Mouse (Mus musculus): ENCODE results near the gene Sertad1. TPM values are rescaled to one million over a fixed set of nuclear protein-coding genes. Genes with fewer than 3 reads are reported as not detected.
A peak's percentile ranks its signal among the peaks of the same experiment; 100 is the strongest.

Gene Sertad1
- total and polyA plus RNA-seq, 3 experiments: 18.5 to 62.3 (median 56.9) TPM

DNA sequence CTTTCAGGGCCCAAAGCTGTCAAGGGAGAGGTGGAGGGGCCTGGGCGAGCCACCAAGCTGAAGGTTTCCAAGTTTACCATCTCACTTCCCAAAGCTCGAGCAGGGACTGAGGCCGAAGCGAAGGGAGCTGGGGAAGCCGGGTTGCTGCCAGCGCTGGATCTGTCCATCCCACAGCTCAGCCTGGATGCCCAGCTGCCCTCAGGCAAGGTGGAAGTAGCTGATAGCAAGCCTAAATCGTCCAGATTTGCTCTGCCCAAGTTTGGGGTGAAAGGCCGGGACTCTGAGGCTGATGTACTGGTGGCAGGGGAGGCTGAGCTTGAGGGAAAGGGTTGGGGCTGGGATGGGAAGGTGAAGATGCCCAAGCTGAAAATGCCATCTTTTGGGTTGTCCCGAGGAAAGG, 31.6 kb downstream of the Sertad1 start:
- Histone ChIP-seq H3K9me3 (replicated peaks) (peaks cover 6% of the 10 kb centered on the region), H3K36me3 (replicated peaks) (peaks cover 25% of the 10 kb centered on the region), H3K4me1 (ENCODE audit: insufficient read depth, low read depth, low read length) (no peaks in the 10 kb centered on the region; the same call in 1 of the 2 replicates), H3K4me3 (ENCODE audit: low read depth, low read length) (no peak overlapping the region), H3K27me3 (ENCODE audit: insufficient read depth, low read length) (peaks cover 8% of the 10 kb centered on the region; the same call in 1 of the 2 replicates)
- TF ChIP-seq CTCF (IDR thresholded peaks at IDR 0.05; ENCODE audit: low read depth, low read length) (no peak), GATA1 (IDR thresholded peaks at IDR 0.05; ENCODE audit: borderline replicate concordance, low read length) (no peak), POLR2AphosphoS5 (IDR thresholded peaks at IDR 0.05; ENCODE audit: insufficient replicate concordance, low read depth, low read length) (no peak), GATA2 (IDR thresholded peaks at IDR 0.05; ENCODE audit: borderline replicate concordance, low read depth, low read length) (no peak)
- ATAC-seq (ENCODE audit: extremely low read depth, insufficient number of reproducible peaks, low FRiP score, poor library complexity, severe bottlenecking) (no peak), DNase-seq (ENCODE audit: low spot score) (no peak)

- Histone ChIP-seq H3K9me3 (replicated peaks) (peaks cover 6% of the 10 kb centered on the region), H3K4me1 (ENCODE audit: insufficient read depth, low read depth, low read length) (no peaks in the 10 kb centered on the region; the same call in 1 of the 2 replicates), H3K4me3 (ENCODE audit: low read depth, low read length) (no peak overlapping the region), H3K36me3 (replicated peaks) (peaks cover 23% of the 10 kb centered on the region), H3K27me3 (ENCODE audit: insufficient read depth, low read length) (peaks cover 15% of the 10 kb centered on the region)
- TF ChIP-seq TAL1 (conservative IDR thresholded peaks at IDR 0.05; ENCODE audit: low read depth, low read length) (no peak), CTCF (IDR thresholded peaks at IDR 0.05; ENCODE audit: low read depth, low read length) (no peak)
- ATAC-seq (ENCODE audit: extremely low read depth, insufficient number of reproducible peaks, low FRiP score, poor library complexity, severe bottlenecking): no peak
- DNase-seq (ENCODE audit: low spot score): no peak
Observed at GRCm38 (mm10) chr7:27520104-27520503, 33.4 kb downstream of the Sertad1 start.

- no peak for ATAC-seq (ENCODE audit: extremely low read depth, insufficient number of reproducible peaks, low FRiP score, poor library complexity, severe bottlenecking)
- Histone ChIP-seq H3K36me3 (replicated peaks) (peaks cover 19% of the 10 kb centered on the region), H3K9me3 (replicated peaks) (peaks cover 6% of the 10 kb centered on the region), H3K4me1 (ENCODE audit: insufficient read depth, low read depth, low read length) (peaks cover under 1% of the 10 kb centered on the region; the same call in 1 of the 2 replicates), H3K27me3 (ENCODE audit: insufficient read depth, low read length) (peaks cover 15% of the 10 kb centered on the region), H3K4me3 (ENCODE audit: low read depth, low read length) (no peak overlapping the region)
- DNase-seq (ENCODE audit: low spot score): no peak
- TF ChIP-seq GATA1 (IDR thresholded peaks at IDR 0.05; ENCODE audit: borderline replicate concordance, low read length) (no peak), CTCF (IDR thresholded peaks at IDR 0.05; ENCODE audit: low read depth, low read length) (no peak)
Observed at GRCm38 (mm10) chr7:27520599-27520998, 33.9 kb downstream of the Sertad1 start.

DNA sequence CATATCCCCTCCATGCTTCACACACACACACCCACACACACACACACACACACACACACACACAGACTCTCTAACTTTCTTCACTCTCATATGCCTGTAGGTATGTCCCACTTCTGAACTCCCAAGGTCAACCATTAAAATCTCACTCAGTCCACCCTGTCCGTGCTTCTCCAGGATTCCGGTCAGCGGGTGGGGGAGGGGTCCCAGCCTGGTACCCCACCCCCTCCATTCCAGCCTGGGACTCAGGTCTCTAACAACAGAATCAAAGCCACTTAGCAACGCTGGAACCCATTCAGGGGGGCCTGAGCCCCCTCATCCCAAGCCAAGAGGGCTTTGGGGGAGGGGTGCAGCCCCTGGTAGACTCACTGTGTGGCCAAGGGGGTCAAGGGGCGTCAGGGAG, 36.3 kb downstream of the Sertad1 start, which contains the start of gene Hipk4:
Hipk4 (plus strand) TSS at position 301 of the 400 bp plus-strand sequence.
- peaks cover 15% of the 10 kb centered on the region for H3K27me3 ChIP-seq (ENCODE audit: insufficient read depth, low read length)
- peaks cover 6% of the 10 kb centered on the region for H3K9me3 ChIP-seq (replicated peaks)
- ATAC-seq (ENCODE audit: extremely low read depth, insufficient number of reproducible peaks, low FRiP score, poor library complexity, severe bottlenecking) (no peak), DNase-seq (ENCODE audit: low spot score) (no peak)
- TF ChIP-seq CTCF (IDR thresholded peaks at IDR 0.05; ENCODE audit: low read depth, low read length) (no peak), GATA1 (IDR thresholded peaks at IDR 0.05; ENCODE audit: borderline replicate concordance, low read length) (no peak), GATA2 (IDR thresholded peaks at IDR 0.05; ENCODE audit: borderline replicate concordance, low read depth, low read length) (no peak), POLR2AphosphoS5 (IDR thresholded peaks at IDR 0.05; ENCODE audit: insufficient replicate concordance, low read depth, low read length) (no peak), TAL1 (conservative IDR thresholded peaks at IDR 0.05; ENCODE audit: low read depth, low read length) (no peak)
- peaks cover 9% of the 10 kb centered on the region for H3K4me1 ChIP-seq (ENCODE audit: insufficient read depth, low read depth, low read length)
- H3K36me3 ChIP-seq (replicated peaks): peaks cover 6% of the 10 kb centered on the region
- no peak within 1 kb of the TSS for H3K4me3 ChIP-seq (ENCODE audit: low read depth, low read length)

DNA sequence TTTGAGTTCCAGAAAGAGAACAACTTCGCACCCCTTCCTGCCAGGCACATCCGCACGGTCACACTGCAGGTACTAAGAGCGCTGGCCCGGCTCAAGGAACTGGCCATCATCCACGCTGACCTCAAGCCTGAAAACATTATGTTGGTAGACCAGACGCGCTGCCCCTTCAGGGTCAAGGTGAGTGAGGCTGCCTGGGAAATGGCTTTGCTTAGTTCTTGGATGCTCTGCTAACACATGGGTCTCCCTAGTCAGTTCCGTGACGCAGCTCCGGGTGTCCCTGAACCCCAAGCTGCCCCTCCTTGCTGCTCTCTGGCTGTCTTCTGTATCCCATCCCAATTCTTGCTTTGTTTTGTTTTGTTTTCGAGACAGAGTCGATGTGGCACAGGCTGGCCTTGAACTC, 37.1 kb downstream of the Sertad1 start:
- Histone ChIP-seq H3K9me3 (replicated peaks) (peaks cover 6% of the 10 kb centered on the region), H3K4me1 (ENCODE audit: insufficient read depth, low read depth, low read length) (peaks cover 9% of the 10 kb centered on the region), H3K4me3 (ENCODE audit: low read depth, low read length) (no peak overlapping the region), H3K36me3 (replicated peaks) (peaks cover under 1% of the 10 kb centered on the region), H3K27me3 (ENCODE audit: insufficient read depth, low read length) (peaks cover 15% of the 10 kb centered on the region)
- TF ChIP-seq CTCF (IDR thresholded peaks at IDR 0.05; ENCODE audit: low read depth, low read length) (no peak), TAL1 (conservative IDR thresholded peaks at IDR 0.05; ENCODE audit: low read depth, low read length) (no peak), POLR2AphosphoS5 (IDR thresholded peaks at IDR 0.05; ENCODE audit: insufficient replicate concordance, low read depth, low read length) (no peak), GATA2 (IDR thresholded peaks at IDR 0.05; ENCODE audit: borderline replicate concordance, low read depth, low read length) (no peak), GATA1 (IDR thresholded peaks at IDR 0.05; ENCODE audit: borderline replicate concordance, low read length) (no peak)
- no peak for ATAC-seq (ENCODE audit: extremely low read depth, insufficient number of reproducible peaks, low FRiP score, poor library complexity, severe bottlenecking)
- no peak for DNase-seq (ENCODE audit: low spot score)

DNA sequence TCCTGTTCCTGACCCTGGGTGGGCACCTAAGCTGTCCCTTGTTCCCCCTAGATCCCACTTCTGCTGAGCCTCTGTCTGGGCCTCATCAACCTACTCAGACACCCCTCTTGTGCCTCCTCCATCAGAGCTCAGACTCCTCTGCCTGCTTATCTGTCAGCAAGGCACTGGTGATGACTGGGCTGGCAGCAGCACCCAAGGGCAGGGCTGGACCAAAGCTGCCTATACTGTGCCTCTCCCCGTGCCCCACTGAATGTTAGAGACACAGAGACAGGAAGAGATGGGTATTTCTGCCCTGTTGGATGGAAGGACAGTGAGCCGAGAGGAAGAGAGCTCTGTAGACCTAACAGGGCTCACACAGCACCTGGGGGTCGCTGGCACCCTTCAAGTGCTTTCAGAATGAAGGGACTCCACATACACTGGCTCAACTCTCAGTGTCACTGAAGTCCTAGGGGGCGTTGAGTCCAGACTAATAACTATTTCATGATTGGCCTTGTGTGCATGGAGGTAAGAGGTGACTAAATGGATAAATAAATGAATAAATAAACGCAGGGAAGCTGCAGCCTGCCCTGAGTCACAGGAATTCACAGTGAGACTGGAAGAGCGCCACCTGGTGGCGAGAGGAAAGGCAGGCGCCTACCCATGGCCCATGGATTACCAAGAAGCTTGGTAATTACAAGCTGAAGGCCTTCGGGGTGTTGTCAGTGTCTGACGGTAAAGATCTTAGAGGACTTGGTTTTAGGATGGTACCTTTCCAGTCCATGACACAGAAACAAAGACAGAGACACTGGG, 39.5 kb downstream of the Sertad1 start:
- ATAC-seq (ENCODE audit: extremely low read depth, insufficient number of reproducible peaks, low FRiP score, poor library complexity, severe bottlenecking) (0 out of 2 replicates have a peak, but pooled peaks have one; percentile 54), DNase-seq (ENCODE audit: low spot score) (peak; percentile 82)
- Histone ChIP-seq H3K9me3 (replicated peaks) (no peaks in the 10 kb centered on the region), H3K4me3 (ENCODE audit: low read depth, low read length) (no peak overlapping the region), H3K27me3 (ENCODE audit: insufficient read depth, low read length) (peaks cover 17% of the 10 kb centered on the region), H3K36me3 (replicated peaks) (no peaks in the 10 kb centered on the region), H3K4me1 (ENCODE audit: insufficient read depth, low read depth, low read length) (peaks cover 14% of the 10 kb centered on the region)
- TF ChIP-seq GATA2 (IDR thresholded peaks at IDR 0.05; ENCODE audit: borderline replicate concordance, low read depth, low read length) (no peak), TAL1 (conservative IDR thresholded peaks at IDR 0.05; ENCODE audit: low read depth, low read length) (no peak), CTCF (IDR thresholded peaks at IDR 0.05; ENCODE audit: low read depth, low read length) (peak; percentile 94), POLR2AphosphoS5 (IDR thresholded peaks at IDR 0.05; ENCODE audit: insufficient replicate concordance, low read depth, low read length) (no peak), GATA1 (IDR thresholded peaks at IDR 0.05; ENCODE audit: borderline replicate concordance, low read length) (no peak)

All from G1E (cell line).